In the genomic region with DNA sequence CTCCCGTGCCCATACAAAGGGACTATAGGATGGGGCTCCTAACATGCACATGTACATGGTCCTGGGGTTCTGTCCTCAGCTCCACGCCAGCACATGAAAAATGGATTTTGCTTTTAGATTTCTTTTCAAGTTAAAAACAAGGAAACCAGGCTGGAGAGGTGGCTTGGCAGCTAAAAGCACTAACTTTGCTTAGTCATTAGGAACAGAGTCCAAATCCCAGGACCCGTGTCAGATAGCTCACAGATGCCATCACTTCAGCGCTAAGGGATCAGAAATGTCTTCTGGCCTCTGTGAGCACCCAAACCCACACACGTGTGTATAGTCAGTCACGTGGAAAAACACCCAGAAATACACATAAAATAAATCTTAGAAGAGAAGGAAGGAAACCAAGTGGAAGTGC, we compare ENCODE assay signal across 22 mouse cellular contexts.
"Had no signal": no experiment of that assay in that cellular context is flagged by ENCODE, and none has a peak within 500 bp of the region (broad histone marks: within the 10 kb centered on the region; RNA-seq: fewer than 3 reads in every experiment).

No protein-coding gene starts in this region.

- ATAC-seq: intestine, embryonic 15.5 days; liver, postnatal 0 days; lung, postnatal 0 days; midbrain, embryonic 15.5 days had no signal

- DNase-seq: layer of hippocampus, postnatal 36 days; liver; liver, postnatal 0 days; lung, embryonic 14.5 days; right cerebral cortex, adult 18-20 months; right cerebral cortex, postnatal 14 days; right cerebral cortex, postnatal 4 days; thymus, adult 2 months; thymus, postnatal 14 days; thymus, postnatal 4 days had no signal

- H3K4me3 ChIP-seq: intestine, embryonic 15.5 days; limb, embryonic 10.5 days; limb, embryonic 13.5 days; midbrain, embryonic 12.5 days; midbrain, embryonic 15.5 days; neural tube, embryonic 12.5 days; neural tube, embryonic 15.5 days had no signal

- H3K4me1 ChIP-seq: midbrain, embryonic 12.5 days; midbrain, embryonic 15.5 days; neural tube, embryonic 12.5 days; neural tube, embryonic 15.5 days had no signal

- H3K27me3 ChIP-seq: intestine, embryonic 15.5 days; limb, embryonic 13.5 days; midbrain, embryonic 12.5 days; midbrain, embryonic 15.5 days; neural tube, embryonic 12.5 days; neural tube, embryonic 15.5 days had no signal

- H3K9ac ChIP-seq: intestine, embryonic 15.5 days; limb, embryonic 13.5 days; liver, embryonic 14.5 days; liver, postnatal 0 days; lung, embryonic 14.5 days; midbrain, embryonic 12.5 days; midbrain, embryonic 15.5 days; neural tube, embryonic 12.5 days; neural tube, embryonic 15.5 days had no signal

- H3K27ac ChIP-seq: intestine, embryonic 15.5 days; kidney, postnatal 0 days; limb, embryonic 10.5 days; limb, embryonic 13.5 days; liver, embryonic 14.5 days; macrophage; midbrain, embryonic 12.5 days; midbrain, embryonic 15.5 days; neural tube, embryonic 12.5 days; neural tube, embryonic 15.5 days; stomach, postnatal 0 days had no signal

- H3K9me3 ChIP-seq: intestine, embryonic 15.5 days; limb, embryonic 10.5 days; limb, embryonic 13.5 days; midbrain, embryonic 12.5 days; midbrain, embryonic 15.5 days; neural tube, embryonic 12.5 days; neural tube, embryonic 15.5 days had no signal

- H3K4me2 ChIP-seq: intestine, embryonic 15.5 days; limb, embryonic 13.5 days; lung, embryonic 14.5 days; midbrain, embryonic 12.5 days; midbrain, embryonic 15.5 days; neural tube, embryonic 12.5 days; neural tube, embryonic 15.5 days had no signal
